Mouse (Mus musculus): ENCODE measurements around the gene Klk13. TPM values are rescaled to one million over a fixed set of nuclear protein-coding genes. Genes with fewer than 3 reads are reported as not detected.

Klk13 gene
- polyA plus RNA-seq, 1 experiment = 0.04 TPM

GRCm38 (mm10) chr7:43769636-43770035 is 57.3 kb downstream of the Klk13 start:
- H3K27ac ChIP-seq (ENCODE audit: insufficient read depth, low read length) = no peak overlapping the region
- no peaks in the 10 kb centered on the region for H3K4me1 ChIP-seq (ENCODE audit: control insufficient read depth, insufficient read depth, insufficient read length)
- H3K27me3 ChIP-seq (ENCODE audit: control insufficient read depth, insufficient read depth, low read length) = no peaks in the 10 kb centered on the region
- no peak overlapping the region for H3K4me3 ChIP-seq (ENCODE audit: extremely low read depth, insufficient read depth, insufficient read length)
- WGBS = 85% methylated on average over 8 of the region's 8 CpGs
- no peak for TF ChIP-seq CTCF (IDR thresholded peaks at IDR 0.05; ENCODE audit: extremely low read depth, insufficient read depth, insufficient read length, insufficient replicate concordance)
- TF ChIP-seq POLR2A (IDR thresholded peaks at IDR 0.05; ENCODE audit: low read depth, low read length) = no peak
- no peaks in the 10 kb centered on the region for H3K36me3 ChIP-seq (ENCODE audit: control insufficient read depth, insufficient read depth, low read length)
- DNase-seq (ENCODE audit: low read depth in 1 of 2, low spot score in 2 of 2) = no peak

- 89% methylated on average over 10 of the region's 10 CpGs for WGBS
- no peak for DNase-seq (ENCODE audit: low read depth in 1 of 2, low spot score in 2 of 2)
- Histone ChIP-seq H3K4me3 (ENCODE audit: extremely low read depth, insufficient read depth, insufficient read length) (no peak overlapping the region), H3K36me3 (ENCODE audit: control insufficient read depth, insufficient read depth, low read length) (no peaks in the 10 kb centered on the region), H3K27ac (ENCODE audit: insufficient read depth, low read length) (no peak overlapping the region), H3K27me3 (ENCODE audit: control insufficient read depth, insufficient read depth, low read length) (no peaks in the 10 kb centered on the region), H3K4me1 (ENCODE audit: control insufficient read depth, insufficient read depth, insufficient read length) (no peaks in the 10 kb centered on the region)
- TF ChIP-seq CTCF (IDR thresholded peaks at IDR 0.05; ENCODE audit: extremely low read depth, insufficient read depth, insufficient read length, insufficient replicate concordance) = no peak
- TF ChIP-seq POLR2A (IDR thresholded peaks at IDR 0.05; ENCODE audit: low read depth, low read length) = no peak
Observed at GRCm38 (mm10) chr7:43770701-43771100, 58.3 kb downstream of the Klk13 start.

- TF ChIP-seq POLR2A (IDR thresholded peaks at IDR 0.05; ENCODE audit: low read depth, low read length) (no peak), CTCF (IDR thresholded peaks at IDR 0.05; ENCODE audit: extremely low read depth, insufficient read depth, insufficient read length, insufficient replicate concordance) (no peak)
- DNase-seq (ENCODE audit: low read depth in 1 of 2, low spot score in 2 of 2) = no peak
- Histone ChIP-seq H3K27me3 (ENCODE audit: control insufficient read depth, insufficient read depth, low read length) (no peaks in the 10 kb centered on the region), H3K4me1 (ENCODE audit: control insufficient read depth, insufficient read depth, insufficient read length) (no peaks in the 10 kb centered on the region), H3K4me3 (ENCODE audit: extremely low read depth, insufficient read depth, insufficient read length) (no peak overlapping the region), H3K36me3 (ENCODE audit: control insufficient read depth, insufficient read depth, low read length) (no peaks in the 10 kb centered on the region), H3K27ac (ENCODE audit: insufficient read depth, low read length) (no peak overlapping the region)
- 87% methylated on average over 6 of the region's 6 CpGs for WGBS
Observed at GRCm38 (mm10) chr7:43771916-43772315, 59.5 kb downstream of the Klk13 start.

GRCm38 (mm10) chr7:43772901-43773300 is 60.5 kb downstream of the Klk13 start:
- H3K4me1 ChIP-seq (ENCODE audit: control insufficient read depth, insufficient read depth, insufficient read length) = no peaks in the 10 kb centered on the region
- no peaks in the 10 kb centered on the region for H3K36me3 ChIP-seq (ENCODE audit: control insufficient read depth, insufficient read depth, low read length)
- no peak for DNase-seq (ENCODE audit: low read depth in 1 of 2, low spot score in 2 of 2)
- WGBS = 83% methylated on average over 3 of the region's 3 CpGs
- no peak for TF ChIP-seq CTCF (IDR thresholded peaks at IDR 0.05; ENCODE audit: extremely low read depth, insufficient read depth, insufficient read length, insufficient replicate concordance)
- no peak for TF ChIP-seq POLR2A (IDR thresholded peaks at IDR 0.05; ENCODE audit: low read depth, low read length)
- H3K27me3 ChIP-seq (ENCODE audit: control insufficient read depth, insufficient read depth, low read length) = no peaks in the 10 kb centered on the region
- no peak overlapping the region for H3K27ac ChIP-seq (ENCODE audit: insufficient read depth, low read length)
- no peak overlapping the region for H3K4me3 ChIP-seq (ENCODE audit: extremely low read depth, insufficient read depth, insufficient read length)

- Histone ChIP-seq H3K4me1 (ENCODE audit: control insufficient read depth, insufficient read depth, insufficient read length) (no peaks in the 10 kb centered on the region), H3K27ac (ENCODE audit: insufficient read depth, low read length) (no peak within 1 kb of the TSS), H3K27me3 (ENCODE audit: control insufficient read depth, insufficient read depth, low read length) (no peaks in the 10 kb centered on the region), H3K36me3 (ENCODE audit: control insufficient read depth, insufficient read depth, low read length) (no peaks in the 10 kb centered on the region), H3K4me3 (ENCODE audit: extremely low read depth, insufficient read depth, insufficient read length) (no peak within 1 kb of the TSS)
- no peak for DNase-seq (ENCODE audit: low read depth in 1 of 2, low spot score in 2 of 2)
- 92% methylated on average over 5 of the region's 5 CpGs for WGBS
- TF ChIP-seq CTCF (IDR thresholded peaks at IDR 0.05; ENCODE audit: extremely low read depth, insufficient read depth, insufficient read length, insufficient replicate concordance) (no peak), POLR2A (IDR thresholded peaks at IDR 0.05; ENCODE audit: low read depth, low read length) (no peak)
Observed at GRCm38 (mm10) chr7:43774364-43774763, 62.0 kb downstream of the Klk13 start, which contains the start of gene Klk11. Gene Klk11, plus strand, starts transcription at chr7:43774604.

- no peak for TF ChIP-seq POLR2A (IDR thresholded peaks at IDR 0.05; ENCODE audit: low read depth, low read length)
- no peak for TF ChIP-seq CTCF (IDR thresholded peaks at IDR 0.05; ENCODE audit: extremely low read depth, insufficient read depth, insufficient read length, insufficient replicate concordance)
- WGBS = 74% methylated on average over 6 of the region's 6 CpGs
- H3K4me1 ChIP-seq (ENCODE audit: control insufficient read depth, insufficient read depth, insufficient read length) = no peaks in the 10 kb centered on the region
- no peak for DNase-seq (ENCODE audit: low read depth in 1 of 2, low spot score in 2 of 2)
- H3K36me3 ChIP-seq (ENCODE audit: control insufficient read depth, insufficient read depth, low read length) = no peaks in the 10 kb centered on the region
- no peaks in the 10 kb centered on the region for H3K27me3 ChIP-seq (ENCODE audit: control insufficient read depth, insufficient read depth, low read length)
- H3K27ac ChIP-seq (ENCODE audit: insufficient read depth, low read length) = no peak overlapping the region
- H3K4me3 ChIP-seq (ENCODE audit: extremely low read depth, insufficient read depth, insufficient read length) = no peak overlapping the region
Observed at GRCm38 (mm10) chr7:43774802-43775201, 62.4 kb downstream of the Klk13 start.

GRCm38 (mm10) chr7:43775311-43776057 is 63.1 kb downstream of the Klk13 start:
- no peak for DNase-seq (ENCODE audit: low read depth in 1 of 2, low spot score in 2 of 2)
- Histone ChIP-seq H3K27ac (ENCODE audit: insufficient read depth, low read length) (no peak overlapping the region), H3K36me3 (ENCODE audit: control insufficient read depth, insufficient read depth, low read length) (no peaks in the 10 kb centered on the region), H3K27me3 (ENCODE audit: control insufficient read depth, insufficient read depth, low read length) (no peaks in the 10 kb centered on the region), H3K4me1 (ENCODE audit: control insufficient read depth, insufficient read depth, insufficient read length) (no peaks in the 10 kb centered on the region), H3K4me3 (ENCODE audit: extremely low read depth, insufficient read depth, insufficient read length) (no peak overlapping the region)
- 82% methylated on average over 7 of the region's 7 CpGs for WGBS
- TF ChIP-seq POLR2A (IDR thresholded peaks at IDR 0.05; ENCODE audit: low read depth, low read length) (no peak), CTCF (IDR thresholded peaks at IDR 0.05; ENCODE audit: extremely low read depth, insufficient read depth, insufficient read length, insufficient replicate concordance) (no peak)
